Mouse (Mus musculus): ENCODE data around the gene Ablim1.
A peak's percentile ranks its signal among the peaks of the same experiment; 100 is the strongest.

The Ablim1 gene

DNA sequence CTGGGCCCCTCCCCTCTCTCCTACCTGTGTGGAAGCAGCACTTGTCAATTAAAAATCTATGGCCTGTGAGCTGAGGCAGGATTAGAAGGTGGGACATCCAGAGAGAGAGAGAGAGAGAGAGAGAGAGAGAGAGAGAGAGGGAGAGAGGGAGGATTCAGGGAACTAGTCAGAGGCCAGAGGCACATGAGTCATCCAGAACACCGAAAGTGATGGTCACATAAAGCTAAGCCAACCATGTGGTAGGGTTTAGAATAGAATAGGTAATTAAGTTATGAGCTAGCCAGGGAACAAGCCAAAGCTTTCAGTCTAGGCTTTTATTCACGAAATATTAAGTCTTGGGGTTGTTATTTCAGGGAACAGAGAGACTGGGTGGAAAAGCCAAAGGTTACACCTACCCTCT lies 10.1 kb downstream of the Ablim1 start:
- no peak for DNase-seq (ENCODE audit: low spot score)

GRCm38 (mm10) chr19:57301961-57302395 lies 12.7 kb downstream of the Ablim1 start:
- DNase-seq (ENCODE audit: low spot score) = no peak

GRCm38 (mm10) chr19:57298006-57298405 lies 16.7 kb downstream of the Ablim1 start:
- DNase-seq (ENCODE audit: low spot score) = no peak

GRCm38 (mm10) chr19:57297447-57297846 lies 17.3 kb downstream of the Ablim1 start:
- DNase-seq (ENCODE audit: low spot score) = no peak

GRCm38 (mm10) chr19:57296539-57296938 lies 18.2 kb downstream of the Ablim1 start:
- DNase-seq (ENCODE audit: low spot score) = no peak

- no peak for DNase-seq (ENCODE audit: low spot score)
Measured at GRCm38 (mm10) chr19:57295521-57295920, 19.2 kb downstream of the Ablim1 start.

DNA sequence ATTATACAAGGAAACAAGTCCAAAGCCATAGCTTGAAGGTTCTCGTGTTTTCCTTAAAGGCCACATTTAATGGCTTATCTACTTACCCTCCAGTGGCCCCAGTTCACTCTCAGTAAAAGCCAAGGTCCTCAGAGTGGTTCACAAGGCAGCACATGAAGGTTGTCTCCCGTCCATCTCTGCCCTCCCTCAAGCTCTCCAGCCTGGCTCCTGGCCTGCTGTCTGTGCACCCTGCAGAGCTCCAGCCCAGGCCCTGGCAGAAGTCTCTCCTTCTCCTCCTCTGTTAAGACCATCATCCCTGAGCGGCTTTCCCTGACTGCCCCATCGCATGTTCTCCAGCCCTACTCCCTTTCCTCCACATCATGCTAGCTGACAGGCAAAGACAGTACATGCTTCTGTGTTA lies 20.4 kb downstream of the Ablim1 start:
- no peak for DNase-seq (ENCODE audit: low spot score)

GRCm38 (mm10) chr19:57293737-57294136 lies 21.0 kb downstream of the Ablim1 start:
- no peak for DNase-seq (ENCODE audit: low spot score)

DNA sequence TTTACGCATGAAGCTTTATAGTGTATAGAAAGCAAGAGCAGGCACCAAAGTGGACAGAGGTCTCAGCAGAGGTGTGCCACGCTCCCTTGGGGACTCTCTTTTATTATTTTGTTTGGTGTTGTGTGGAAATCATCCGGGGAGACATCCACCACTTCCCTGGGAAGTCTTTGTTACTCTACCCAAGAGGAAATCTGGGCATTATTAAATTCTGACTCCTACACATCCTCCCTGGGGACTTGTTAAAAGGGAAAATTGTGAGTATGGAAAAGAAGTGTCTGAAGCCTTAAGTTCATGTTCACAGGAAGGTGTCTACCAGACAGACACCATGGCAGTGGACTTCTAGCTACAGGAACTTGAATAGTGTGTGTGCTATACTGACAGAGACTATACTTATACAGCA lies 31.4 kb downstream of the Ablim1 start:
- no peak for DNase-seq (ENCODE audit: low spot score)

GRCm38 (mm10) chr19:57282642-57283041 lies 32.1 kb downstream of the Ablim1 start:
- DNase-seq (ENCODE audit: low spot score) = no peak

- DNase-seq (ENCODE audit: low spot score) = no peak
Measured at GRCm38 (mm10) chr19:57279666-57280065, 35.1 kb downstream of the Ablim1 start.

DNA sequence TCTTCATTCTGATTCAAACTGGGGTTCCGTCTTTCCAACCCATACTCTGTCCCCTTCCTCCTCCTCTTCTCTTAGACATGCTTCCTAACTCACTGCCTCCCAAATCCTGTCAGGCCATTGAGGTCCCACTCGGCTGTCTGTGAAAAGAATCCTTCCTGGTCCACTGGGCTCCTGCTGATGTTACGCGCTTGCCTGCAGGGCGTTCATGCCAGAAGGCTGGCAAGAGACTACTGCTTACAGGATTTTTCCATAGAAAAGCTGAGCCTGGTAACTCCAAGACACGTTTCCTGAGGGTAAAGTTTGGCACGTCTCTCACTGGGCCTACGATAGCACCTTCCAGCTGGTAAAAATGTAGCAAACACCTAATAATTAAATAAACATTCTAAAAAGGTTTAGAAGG lies 36.5 kb downstream of the Ablim1 start:
- no peak for DNase-seq (ENCODE audit: low spot score)

DNA sequence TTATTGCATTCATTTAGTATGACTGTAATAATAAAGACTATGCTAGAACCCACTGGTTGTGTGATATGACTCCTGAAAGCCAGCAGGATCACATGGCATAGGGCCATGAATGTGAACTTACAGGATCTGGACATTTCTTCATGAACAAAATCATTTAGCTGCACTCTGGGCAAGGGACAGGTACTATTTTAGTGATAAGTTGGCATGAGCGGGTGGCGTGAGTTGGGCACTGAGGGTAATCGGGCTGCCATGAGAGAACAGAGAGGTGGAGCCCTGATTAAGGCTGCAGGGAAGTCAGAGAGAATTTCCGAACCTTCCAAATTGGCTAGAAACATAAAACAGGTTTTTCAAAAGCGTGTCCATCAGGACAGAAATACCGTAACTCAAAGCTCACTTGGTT lies 37.7 kb downstream of the Ablim1 start:
- DNase-seq (ENCODE audit: low spot score) = no peak

- peak; percentile 29 for DNase-seq (ENCODE audit: low spot score)
Measured at GRCm38 (mm10) chr19:57275166-57275953, 39.4 kb downstream of the Ablim1 start.

DNA sequence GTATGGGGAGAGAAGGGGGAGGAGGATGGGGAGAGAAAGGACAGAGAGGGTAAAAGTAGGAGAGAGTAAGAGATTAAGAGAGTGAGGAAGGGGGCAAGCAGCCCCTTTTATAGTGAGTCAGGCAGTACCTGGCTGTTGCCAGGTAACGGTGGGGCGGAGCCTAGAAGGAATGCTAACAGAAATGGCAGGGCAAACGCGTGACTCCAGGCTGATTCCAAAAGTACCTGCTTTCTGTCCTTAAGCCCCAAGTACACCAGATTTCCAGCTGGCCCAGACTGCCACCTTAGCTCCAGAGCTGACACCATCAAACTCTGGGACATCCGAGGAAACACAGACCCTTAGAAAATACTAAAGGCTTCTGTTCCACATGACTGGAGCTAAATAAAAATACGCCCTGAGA lies 40.0 kb downstream of the Ablim1 start:
- no peak for DNase-seq (ENCODE audit: low spot score)

DNA sequence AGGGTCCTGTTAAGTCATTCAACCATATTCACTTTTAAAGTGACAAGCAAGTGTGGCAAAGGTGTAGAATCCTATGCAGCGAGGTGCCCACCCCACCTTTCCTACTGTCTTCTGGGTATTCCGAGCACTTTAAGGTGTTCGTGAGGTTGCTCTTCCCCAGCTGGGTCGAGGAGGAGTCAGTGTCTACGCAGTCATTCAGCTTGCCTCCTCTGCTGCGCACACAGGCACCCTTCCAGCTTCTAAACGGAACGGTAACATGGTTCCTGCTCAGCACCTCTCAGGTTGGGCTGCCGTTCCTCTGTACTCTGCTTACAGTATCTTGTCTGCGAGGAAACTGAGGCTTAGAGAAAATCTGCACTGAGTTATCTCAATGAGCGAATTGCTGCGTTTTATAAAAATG lies 40.4 kb downstream of the Ablim1 start:
- no peak for DNase-seq (ENCODE audit: low spot score)

- DNase-seq (ENCODE audit: low spot score) = peak; percentile 55
Measured at GRCm38 (mm10) chr19:57272824-57273613, 41.7 kb downstream of the Ablim1 start.

- DNase-seq (ENCODE audit: low spot score) = no peak
Measured at GRCm38 (mm10) chr19:57271757-57272156, 43.0 kb downstream of the Ablim1 start.

DNA sequence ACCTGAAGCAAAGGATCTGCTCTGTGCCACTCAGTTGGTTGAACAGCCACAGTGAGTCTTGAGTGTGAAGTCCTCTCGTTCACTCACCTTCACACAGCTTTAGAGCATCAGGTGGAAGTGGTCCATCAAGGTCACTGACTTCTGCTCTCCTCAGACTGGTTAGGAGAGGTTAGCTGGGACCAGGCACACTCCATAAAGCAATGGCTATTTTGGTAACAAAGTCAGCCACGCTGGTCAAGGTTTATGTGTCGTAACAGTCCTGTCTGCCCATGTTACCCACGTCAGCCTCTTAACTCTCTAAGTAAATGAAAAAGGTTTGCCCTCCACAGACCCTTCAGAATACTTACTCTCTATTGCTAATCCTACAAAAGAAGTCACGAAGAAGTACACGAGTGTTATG lies 44.0 kb downstream of the Ablim1 start:
- no peak for DNase-seq (ENCODE audit: low spot score)

- no peak for DNase-seq (ENCODE audit: low spot score)
Measured at GRCm38 (mm10) chr19:57269791-57270190, 44.9 kb downstream of the Ablim1 start.

DNA sequence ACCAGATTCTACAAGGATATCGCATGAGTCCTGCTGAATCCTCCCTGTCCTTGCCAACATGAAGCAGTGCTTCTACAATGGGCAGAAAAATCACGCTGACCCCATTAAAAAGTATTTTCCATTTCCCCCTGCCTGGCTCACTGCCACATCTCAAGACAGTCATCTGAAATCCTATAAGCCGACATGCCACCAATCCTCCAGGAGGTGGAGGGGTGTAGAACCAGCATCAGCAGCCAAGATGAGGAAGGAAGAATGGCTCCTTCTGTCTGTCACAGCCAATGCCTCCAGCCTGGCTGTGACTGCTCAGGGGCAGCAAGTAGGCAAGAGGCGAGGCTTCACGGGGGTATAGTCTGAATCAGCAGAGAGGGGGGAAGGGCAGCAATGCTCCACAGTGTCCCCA lies 47.2 kb downstream of the Ablim1 start:
- DNase-seq (ENCODE audit: low spot score) = no peak

DNA sequence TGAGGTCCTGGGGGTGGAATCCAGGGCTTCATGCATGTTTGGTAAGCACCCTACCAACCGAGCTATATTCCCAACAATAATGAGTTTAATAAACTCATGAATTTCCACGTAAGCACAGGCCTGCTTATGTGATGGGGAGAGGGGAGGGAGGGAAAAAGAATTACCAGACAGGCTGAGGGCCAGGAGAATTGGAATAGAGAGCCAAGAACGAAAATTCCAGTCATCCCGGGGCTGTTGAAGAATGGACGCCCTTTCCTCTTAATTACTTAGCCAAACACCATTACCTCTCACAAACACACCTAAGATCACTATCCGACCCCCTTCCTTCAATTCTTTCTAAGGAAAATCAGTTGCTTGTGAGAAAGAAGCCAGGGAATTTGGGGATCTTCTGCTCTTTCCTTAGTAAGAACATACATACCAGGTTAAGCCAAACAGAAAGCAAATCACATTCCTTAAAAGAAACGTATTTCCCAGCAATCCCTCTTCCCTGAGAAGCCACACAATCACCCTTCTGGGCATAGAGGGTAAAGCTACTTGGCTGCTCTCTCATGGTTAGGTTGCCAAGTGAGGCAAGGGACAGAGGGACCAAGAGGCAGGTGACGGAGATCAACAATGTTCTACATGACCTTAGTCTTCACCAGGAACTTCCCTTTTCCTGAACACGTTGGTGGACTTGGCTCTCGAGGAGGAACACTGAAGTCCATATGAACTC lies 48.2 kb downstream of the Ablim1 start:
- no peak for DNase-seq (ENCODE audit: low spot score)
